Mouse (Mus musculus) gastrocnemius, postnatal 14 days (tissue): Measurements from ENCODE around the gene Lrrfip1. TPM values are rescaled to one million over a fixed set of nuclear protein-coding genes. Genes with fewer than 3 reads are reported as not detected.
A peak's percentile ranks its signal among the peaks of the same experiment; 100 is the strongest.

Experiments used
- DNase-seq: peaks from one replicate; pipeline ENCODE4 v3.0.0; 2021; ENCODE audit warnings: mixed read lengths
- intact Hi-C: fragments of 180-260 bp; cut with DNase I; formaldehyde crosslinking; loops from one replicate; pipeline ENCODE4 v1.15.1; 2025; ENCODE audit warnings: low total_unique reads
- total RNA-seq, 2 experiments: library from RNA; stranded (reverse); gene quantifications; 2 replicates each; pipeline ENCODE4 v1.2.3; 2021

Lrrfip1 gene
- total RNA-seq, 2 experiments from 2014 or later, result 202 to 236 TPM

GRCm38 (mm10) chr1:91070547-91070946, 72.0 kb downstream of the Lrrfip1 start:
- intact Hi-C loops, result no loop called here
- no peak for DNase-seq

GRCm38 (mm10) chr1:91071671-91072290, 73.2 kb downstream of the Lrrfip1 start:
- DNase-seq, result peak; percentile 32
- intact Hi-C loops, result no loop called here

DNA sequence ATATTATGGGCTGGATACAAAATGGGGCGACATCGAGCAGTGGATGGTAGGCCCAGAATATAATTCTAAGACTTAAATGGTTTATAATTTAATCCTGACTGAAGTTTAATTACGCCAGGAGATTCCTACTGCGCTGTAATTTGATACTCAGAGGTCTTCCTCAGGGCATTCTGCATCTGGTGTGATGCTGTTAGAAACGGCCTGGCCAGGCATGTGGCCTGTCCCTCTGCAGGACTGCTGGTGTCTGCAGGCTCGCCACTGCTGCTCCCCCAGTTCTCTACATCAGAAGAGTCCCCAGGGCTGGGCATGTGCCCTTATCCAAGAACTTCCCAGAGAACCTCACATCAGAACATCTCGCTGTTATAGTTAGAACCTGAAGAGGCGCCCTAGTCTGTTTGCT, 78.4 kb downstream of the Lrrfip1 start:
- no peak for DNase-seq
- intact Hi-C loops, result no loop called here

- intact Hi-C loops, result no loop called here
- peak; percentile 36 for DNase-seq
Measured at GRCm38 (mm10) chr1:91077456-91077855, 78.9 kb downstream of the Lrrfip1 start.

GRCm38 (mm10) chr1:91077980-91078379, 79.4 kb downstream of the Lrrfip1 start:
- intact Hi-C loops, result no loop called here
- no peak for DNase-seq

DNA sequence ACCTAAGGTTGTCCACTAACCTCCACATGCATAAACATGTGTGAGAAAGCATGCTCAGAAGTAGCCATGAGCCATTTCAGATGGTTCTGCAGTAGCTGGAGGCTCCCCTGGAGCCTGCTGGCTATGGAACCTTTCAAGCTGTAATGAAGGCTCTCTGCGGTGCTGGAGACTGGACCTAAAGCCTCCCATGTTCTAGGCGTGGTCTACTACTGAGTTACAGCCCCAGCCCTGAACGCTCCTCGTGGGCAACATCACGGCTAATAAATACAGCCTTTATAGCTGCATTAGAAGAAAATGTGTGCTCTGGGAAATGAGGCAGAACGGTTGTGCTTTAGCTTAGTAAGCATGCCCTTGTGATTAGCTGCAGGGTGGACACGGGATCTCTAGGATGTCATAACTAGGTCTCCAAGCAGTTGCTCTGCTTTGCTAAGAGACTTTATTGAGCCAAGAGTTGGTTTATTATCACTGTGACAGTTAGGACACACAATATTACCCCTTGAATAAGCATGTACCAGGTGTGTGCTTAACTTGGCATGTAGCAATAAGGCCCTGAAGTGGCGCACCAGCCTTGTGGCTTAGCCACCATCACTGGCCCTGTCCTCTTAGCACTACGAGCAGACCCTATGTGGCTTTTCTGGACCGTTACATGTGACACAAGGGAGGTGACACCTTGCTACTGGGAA, 81.3 kb downstream of the Lrrfip1 start:
- intact Hi-C loops, result no loop called here
- DNase-seq, result no peak

DNA sequence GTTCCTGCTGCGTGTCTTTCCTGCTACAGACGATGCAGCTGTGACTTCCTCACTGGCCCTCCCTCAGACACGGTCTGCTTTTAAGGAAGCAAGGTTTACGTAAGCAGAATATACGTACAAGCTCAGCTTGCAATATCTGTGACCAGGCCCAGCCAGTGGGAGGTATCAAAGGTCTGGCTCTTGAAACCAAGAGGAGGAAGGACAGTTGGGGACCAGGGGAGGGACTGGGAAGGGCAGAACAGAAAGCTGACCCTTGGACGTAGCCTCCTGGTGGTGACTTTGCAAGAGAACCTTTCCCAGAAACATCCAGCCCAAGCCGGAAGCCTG, 81.8 kb downstream of the Lrrfip1 start:
- intact Hi-C loops, result no loop called here
- peak; percentile 34 for DNase-seq

DNA sequence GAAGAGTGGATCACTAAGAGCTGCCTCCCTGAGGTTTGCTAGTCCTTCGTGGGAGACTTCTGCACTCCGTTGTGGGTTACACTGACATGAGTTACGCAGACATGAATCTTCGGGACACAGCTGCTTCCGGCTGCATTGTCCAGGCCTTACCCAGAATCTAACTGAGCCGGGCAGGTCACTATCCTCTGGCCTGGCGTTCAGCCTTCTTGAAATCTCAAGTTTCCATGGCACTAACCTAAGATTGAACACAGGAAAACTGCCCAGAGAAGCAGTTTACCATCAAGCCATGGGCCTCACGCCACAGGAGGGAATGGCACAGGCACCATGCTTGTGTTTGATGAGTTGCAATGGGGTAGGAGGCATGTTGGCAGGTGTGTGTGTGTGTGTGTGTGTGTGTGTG, 85.8 kb downstream of the Lrrfip1 start:
- peak; percentile 27 for DNase-seq
- intact Hi-C loops, result no loop called here

GRCm38 (mm10) chr1:91085009-91085408, 86.5 kb downstream of the Lrrfip1 start:
- no peak for DNase-seq
- intact Hi-C loops, result no loop called here

- intact Hi-C loops, result no loop called here
- no peak for DNase-seq
Measured at GRCm38 (mm10) chr1:91085686-91086085, 87.1 kb downstream of the Lrrfip1 start.

- no peak for DNase-seq
- intact Hi-C loops, result no loop called here
Measured at GRCm38 (mm10) chr1:91086325-91086724, 87.8 kb downstream of the Lrrfip1 start.

DNA sequence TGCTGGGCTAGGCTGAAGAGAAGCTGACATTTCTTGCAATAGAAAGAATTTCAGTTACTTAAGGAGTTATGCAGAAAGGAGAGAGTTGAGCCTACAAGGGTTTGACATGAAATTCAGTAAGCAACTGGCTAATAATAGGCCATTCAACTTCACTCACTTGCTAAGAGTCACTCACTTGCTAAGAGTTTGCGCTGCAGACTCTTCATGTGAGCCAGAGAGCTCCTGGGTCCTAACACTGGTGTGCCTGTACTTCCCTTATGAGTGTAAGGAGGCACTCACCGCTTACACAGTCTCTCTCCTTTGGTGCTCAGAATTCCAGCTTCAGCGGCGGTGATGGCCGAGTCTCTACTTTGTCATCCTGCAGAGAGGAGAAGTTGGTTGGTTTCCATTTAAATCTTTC, 88.2 kb downstream of the Lrrfip1 start:
- DNase-seq, result no peak

GRCm38 (mm10) chr1:91088027-91088426, 89.5 kb downstream of the Lrrfip1 start:
- intact Hi-C loops, result no loop called here
- no peak for DNase-seq

More for the DNA sequence above, 88.2 kb downstream of the Lrrfip1 start:
- intact Hi-C loops, result no loop called here

GRCm38 (mm10) chr1:91088941-91089340, 90.4 kb downstream of the Lrrfip1 start:
- intact Hi-C loops, result no loop called here
- DNase-seq, result no peak

- intact Hi-C loops, result loop anchor here (5.0 kb wide), 1 partner anchor 48 kb away; no protein-coding TSS in a partner anchor
- DNase-seq, result no peak
Measured at GRCm38 (mm10) chr1:91090456-91090855, 91.9 kb downstream of the Lrrfip1 start.

GRCm38 (mm10) chr1:91092451-91092850, 93.9 kb downstream of the Lrrfip1 start:
- intact Hi-C loops, result loop anchor here (5.0 kb wide), 1 partner anchor 50 kb away; no protein-coding TSS in a partner anchor
- DNase-seq, result no peak

DNA sequence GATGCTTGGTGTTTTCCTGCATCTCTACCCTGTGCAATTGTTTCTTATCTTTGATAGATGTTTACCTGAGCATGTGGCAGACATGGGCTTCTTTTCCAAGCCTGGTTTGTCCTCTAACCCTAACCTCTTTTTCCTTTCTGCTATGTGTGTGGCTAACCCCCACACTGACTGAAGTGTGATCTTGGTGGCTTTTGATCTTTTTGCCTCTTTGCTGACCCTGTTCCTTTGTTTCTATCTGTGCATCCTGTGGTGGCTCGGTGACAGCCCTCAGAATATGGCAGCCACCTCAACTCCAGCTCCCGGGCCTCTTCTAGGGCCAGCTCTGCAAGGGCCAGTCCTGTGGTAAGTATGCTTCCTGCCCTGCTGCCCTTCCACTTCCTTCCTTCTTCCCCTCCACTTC, 94.8 kb downstream of the Lrrfip1 start:
- intact Hi-C loops, result loop anchor here (5.0 kb wide), 1 partner anchor 51 kb away; no protein-coding TSS in a partner anchor
- DNase-seq, result no peak

- DNase-seq, result no peak
Measured at GRCm38 (mm10) chr1:91094001-91094400, 95.5 kb downstream of the Lrrfip1 start.

GRCm38 (mm10) chr1:91095258-91095657, 96.7 kb downstream of the Lrrfip1 start:
- no peak for DNase-seq
- intact Hi-C loops, result loop anchor here (5.0 kb wide), 1 partner anchor 123 kb away; no protein-coding TSS in a partner anchor

More at GRCm38 (mm10) chr1:91094001-91094400, 95.5 kb downstream of the Lrrfip1 start:
- intact Hi-C loops, result loop anchor here (5.0 kb wide), 1 partner anchor 52 kb away; no protein-coding TSS in a partner anchor

- intact Hi-C loops, result loop anchor here (5.0 kb wide), 1 partner anchor 124 kb away; no protein-coding TSS in a partner anchor
- DNase-seq, result no peak
Measured at GRCm38 (mm10) chr1:91095853-91096252, 97.3 kb downstream of the Lrrfip1 start.

- no peak for DNase-seq
- intact Hi-C loops, result loop anchor here (5.0 kb wide), 1 partner anchor 124 kb away; no protein-coding TSS in a partner anchor
Measured at GRCm38 (mm10) chr1:91096490-91096889, 98.0 kb downstream of the Lrrfip1 start.
